Mouse (Mus musculus) limb, embryonic 15.5 days (tissue): ENCODE measurements around the gene Mcm3. TPM values are rescaled to one million over a fixed set of nuclear protein-coding genes. Genes with fewer than 3 reads are reported as not detected.
"Not testable (repeated sequence)": the region's sequence is repeated elsewhere in the genome, so short reads cannot be mapped to it uniquely, and the experiment has no call there.

Experiments used
- ATAC-seq: fragments of 200-750 bp; cut with Nextera tagmentation; 2 replicates; pipeline ENCODE4 v1.8.0; 2017; ENCODE audit warnings: low read depth, moderate TSS enrichment; ENCODE audit not compliant: insufficient number of reproducible peaks, low FRiP score, low TSS enrichment
- H3K27ac ChIP-seq: fragments of 300-500 bp; sonication (generic); 2 replicates; pipeline ENCODE4 v1.5.1; 2015; ENCODE audit warnings: moderate library complexity, mild to moderate bottlenecking, inconsistent platforms
- H3K27me3 ChIP-seq: fragments of 300-500 bp; sonication (generic); 2 replicates; pipeline ENCODE4 v1.6.1; 2015; ENCODE audit warnings: inconsistent platforms
- H3K36me3 ChIP-seq: fragments of 300-500 bp; sonication (generic); 2 replicates; pipeline ENCODE4 v1.6.1; 2015; ENCODE audit warnings: inconsistent platforms
- H3K4me1 ChIP-seq: fragments of 300-500 bp; sonication (generic); 2 replicates; pipeline ENCODE4 v1.6.1; 2015; ENCODE audit warnings: inconsistent platforms
- H3K4me2 ChIP-seq: fragments of 300-500 bp; sonication (generic); 2 replicates; pipeline ENCODE4 v1.6.1; 2015; ENCODE audit warnings: mild to moderate bottlenecking, inconsistent platforms
- H3K4me3 ChIP-seq: fragments of 300-500 bp; sonication (generic); 2 replicates; pipeline ENCODE4 v1.5.1; 2015; ENCODE audit warnings: mild to moderate bottlenecking, inconsistent platforms
- H3K9ac ChIP-seq: fragments of 300-500 bp; sonication (generic); 2 replicates; pipeline ENCODE4 v1.6.1; 2015; ENCODE audit warnings: inconsistent platforms
- H3K9me3 ChIP-seq: fragments of 300-500 bp; sonication (generic); 2 replicates; pipeline ENCODE4 v1.6.1; 2016; ENCODE audit warnings: inconsistent platforms
- WGBS: fragments of 180-500 bp; shearing (Covaris S2); methylation state at CpG from one replicate; pipeline ENCODE4 v1.1.7; 2015; 5-methylcytosine and 5-hydroxymethylcytosine counted together
- polyA plus RNA-seq: library from polyadenylated mRNA; unstranded; fragments of >200 nt; fragmentation: Nextera tagmentation; extraction: Ambion mirVana; gene quantifications from 2 replicates; pipeline ENCODE4 v1.2.1, GENCODE M21; 2015

Gene Mcm3
- polyA plus RNA-seq, 1 experiment from 2014 or later = 118 TPM

- H3K4me1 ChIP-seq = no peaks in the 10 kb centered on the region
- ATAC-seq = no peak
- 94% methylated on average over 2 of the region's 2 CpGs for WGBS
These were observed 18.8 kb downstream of the Mcm3 start for GRCm38 (mm10) chr1:20801275-20801674.

GRCm38 (mm10) chr1:20795178-20795577, 24.9 kb downstream of the Mcm3 start:
- no peaks in the 10 kb centered on the region for H3K4me1 ChIP-seq
- H3K36me3 ChIP-seq = peaks cover 12% of the 10 kb centered on the region
- no peaks in the 10 kb centered on the region for H3K27me3 ChIP-seq
- no peak overlapping the region for H3K27ac ChIP-seq
- H3K9ac ChIP-seq = no peak overlapping the region
- no peak overlapping the region for H3K4me3 ChIP-seq
- WGBS = 90% methylated on average over 5 of the region's 5 CpGs
- no peaks in the 10 kb centered on the region for H3K9me3 ChIP-seq
- no peak overlapping the region for H3K4me2 ChIP-seq
- ATAC-seq = no peak

More at GRCm38 (mm10) chr1:20801275-20801674, 18.8 kb downstream of the Mcm3 start:
- Histone ChIP-seq H3K27ac (no peak overlapping the region), H3K9me3 (no peaks in the 10 kb centered on the region), H3K9ac (no peak overlapping the region), H3K27me3 (no peaks in the 10 kb centered on the region), H3K4me3 (no peak overlapping the region), H3K4me2 (no peak overlapping the region), H3K36me3 (peaks cover 68% of the 10 kb centered on the region)

- ATAC-seq = no peak
- Histone ChIP-seq H3K4me3 (no peak overlapping the region), H3K36me3 (peaks cover 8% of the 10 kb centered on the region; the same call in 1 of the 2 replicates), H3K27ac (no peak overlapping the region), H3K27me3 (no peaks in the 10 kb centered on the region), H3K4me1 (no peaks in the 10 kb centered on the region), H3K9ac (no peak overlapping the region), H3K4me2 (no peak overlapping the region), H3K9me3 (no peaks in the 10 kb centered on the region)
- 93% methylated on average over 4 of the region's 4 CpGs for WGBS
These were observed 25.4 kb downstream of the Mcm3 start for GRCm38 (mm10) chr1:20794760-20795159.

- Histone ChIP-seq H3K4me2 (no peak overlapping the region), H3K36me3 (no peaks in the 10 kb centered on the region), H3K9ac (no peak overlapping the region), H3K27ac (no peak overlapping the region), H3K4me1 (no peaks in the 10 kb centered on the region), H3K9me3 (no peaks in the 10 kb centered on the region), H3K27me3 (no peaks in the 10 kb centered on the region), H3K4me3 (no peak overlapping the region)
- no peak for ATAC-seq
- 59% methylated on average over 7 of the region's 7 CpGs for WGBS
These were observed 28.7 kb downstream of the Mcm3 start for GRCm38 (mm10) chr1:20791414-20791813.

GRCm38 (mm10) chr1:20790517-20790916, 29.6 kb downstream of the Mcm3 start, which contains the start of gene Il17f:
Gene Il17f, minus strand, starts transcription at chr1:20790617.
- not testable (repeated sequence) for H3K4me1 ChIP-seq, H3K27me3 ChIP-seq, H3K27ac ChIP-seq, ATAC-seq, H3K36me3 ChIP-seq, H3K9ac ChIP-seq, H3K4me2 ChIP-seq, H3K9me3 ChIP-seq, H3K4me3 ChIP-seq
- WGBS = 70% methylated on average over 1 of the region's 1 CpGs

- ATAC-seq = no peak
- H3K4me2 ChIP-seq = no peak overlapping the region
- no peaks in the 10 kb centered on the region for H3K36me3 ChIP-seq
- no peaks in the 10 kb centered on the region for H3K9me3 ChIP-seq
- no peak overlapping the region for H3K4me3 ChIP-seq
- WGBS = 52% methylated on average over 10 of the region's 10 CpGs
- no peaks in the 10 kb centered on the region for H3K27me3 ChIP-seq
- no peak overlapping the region for H3K27ac ChIP-seq
- H3K4me1 ChIP-seq = no peaks in the 10 kb centered on the region
- H3K9ac ChIP-seq = no peak overlapping the region
These were observed 31.7 kb downstream of the Mcm3 start for GRCm38 (mm10) chr1:20788419-20788818.

- 44% methylated on average over 8 of the region's 8 CpGs for WGBS
- no peak for ATAC-seq
- Histone ChIP-seq H3K4me3 (no peak overlapping the region), H3K9me3 (no peaks in the 10 kb centered on the region), H3K36me3 (no peaks in the 10 kb centered on the region), H3K4me1 (no peaks in the 10 kb centered on the region), H3K4me2 (no peak overlapping the region), H3K9ac (no peak overlapping the region), H3K27me3 (no peaks in the 10 kb centered on the region), H3K27ac (no peak overlapping the region)
These were observed 33.1 kb downstream of the Mcm3 start for GRCm38 (mm10) chr1:20787046-20787445.

- no peaks in the 10 kb centered on the region for H3K4me1 ChIP-seq
These were observed 41.7 kb downstream of the Mcm3 start for GRCm38 (mm10) chr1:20778366-20778765.

GRCm38 (mm10) chr1:20774026-20774730, 45.9 kb downstream of the Mcm3 start:
- H3K27ac ChIP-seq, H3K4me1 ChIP-seq, H3K9ac ChIP-seq, H3K4me3 ChIP-seq, H3K4me2 ChIP-seq, ATAC-seq, H3K36me3 ChIP-seq, H3K9me3 ChIP-seq, H3K27me3 ChIP-seq: not testable (repeated sequence)
- whole genome bisulfite sequencing = 77% methylated on average over 4 of the region's 4 CpGs

More at GRCm38 (mm10) chr1:20778366-20778765, 41.7 kb downstream of the Mcm3 start:
- Histone ChIP-seq H3K4me3 (no peak overlapping the region), H3K36me3 (no peaks in the 10 kb centered on the region), H3K4me2 (no peak overlapping the region), H3K27me3 (no peaks in the 10 kb centered on the region), H3K9ac (no peak overlapping the region), H3K9me3 (no peaks in the 10 kb centered on the region), H3K27ac (no peak overlapping the region)
- no peak for ATAC-seq
- WGBS = 82% methylated on average over 2 of the region's 2 CpGs

GRCm38 (mm10) chr1:20766526-20766925, 53.6 kb downstream of the Mcm3 start:
- H3K4me1 ChIP-seq = no peaks in the 10 kb centered on the region
- no peak overlapping the region for H3K4me3 ChIP-seq
- no peak overlapping the region for H3K9ac ChIP-seq
- H3K4me2 ChIP-seq = no peak overlapping the region
- no peak overlapping the region for H3K27ac ChIP-seq
- WGBS = 78% methylated on average over 6 of the region's 6 CpGs
- ATAC-seq = no peak
- no peaks in the 10 kb centered on the region for H3K27me3 ChIP-seq
- H3K36me3 ChIP-seq = no peaks in the 10 kb centered on the region
- no peaks in the 10 kb centered on the region for H3K9me3 ChIP-seq

- Histone ChIP-seq H3K36me3 (no peaks in the 10 kb centered on the region), H3K27me3 (no peaks in the 10 kb centered on the region), H3K9ac (no peak overlapping the region), H3K4me2 (no peak overlapping the region), H3K4me3 (no peak overlapping the region), H3K4me1 (no peaks in the 10 kb centered on the region), H3K27ac (no peak overlapping the region), H3K9me3 (no peaks in the 10 kb centered on the region)
- 81% methylated on average over 4 of the region's 4 CpGs for WGBS
- no peak for ATAC-seq
These were observed 58.7 kb downstream of the Mcm3 start for GRCm38 (mm10) chr1:20761411-20761810.

- H3K36me3 ChIP-seq = no peaks in the 10 kb centered on the region
- no peak overlapping the region for H3K9ac ChIP-seq
- no peak overlapping the region for H3K4me3 ChIP-seq
- no peaks in the 10 kb centered on the region for H3K27me3 ChIP-seq
- WGBS = 81% methylated on average over 5 of the region's 5 CpGs
- no peak overlapping the region for H3K27ac ChIP-seq
- H3K9me3 ChIP-seq = no peaks in the 10 kb centered on the region
- ATAC-seq = no peak
- no peaks in the 10 kb centered on the region for H3K4me1 ChIP-seq
- H3K4me2 ChIP-seq = no peak overlapping the region
These were observed 59.8 kb downstream of the Mcm3 start for GRCm38 (mm10) chr1:20760331-20760730.

GRCm38 (mm10) chr1:20759799-20760198, 60.3 kb downstream of the Mcm3 start:
- Histone ChIP-seq H3K4me3 (no peak overlapping the region), H3K36me3 (no peaks in the 10 kb centered on the region), H3K27me3 (no peaks in the 10 kb centered on the region), H3K9ac (no peak overlapping the region), H3K4me2 (no peak overlapping the region), H3K4me1 (no peaks in the 10 kb centered on the region), H3K27ac (no peak overlapping the region), H3K9me3 (no peaks in the 10 kb centered on the region)
- ATAC-seq = no peak
- WGBS = 88% methylated on average over 10 of the region's 10 CpGs
